Mouse (Mus musculus) lung, postnatal 0 days (tissue): ENCODE data around the gene Slc44a5.

Source experiments
- CTCF ChIP-seq: IDR thresholded peaks from 2 replicates; pipeline ENCODE4 v1.5.1; 2016; ENCODE audit warnings: antibody characterized with exemption, mild to moderate bottlenecking
- EP300 ChIP-seq: IDR thresholded peaks from 2 replicates; pipeline ENCODE4 v1.6.1; 2016; ENCODE audit warnings: antibody characterized with exemption, mild to moderate bottlenecking, control low read depth

GRCm38 (mm10) chr3:153943901-153944334, 29.3 kb upstream of the Slc44a5 start:
- TF ChIP-seq EP300 (no peak), CTCF (no peak)
